Mouse (Mus musculus) heart, embryonic 12.5 days (tissue): ENCODE results near the gene Lekr1. TPM values are rescaled to one million over a fixed set of nuclear protein-coding genes. Genes with fewer than 3 reads are reported as not detected.
A peak's percentile ranks its signal among the peaks of the same experiment; 100 is the strongest.

ENCODE experiments used
- ATAC-seq: fragments of 200-750 bp; cut with Nextera tagmentation; 2 replicates; pipeline ENCODE4 v1.8.0; 2017; ENCODE audit warnings: moderate TSS enrichment, moderate library complexity; ENCODE audit not compliant: insufficient number of reproducible peaks, low FRiP score
- H3K27ac ChIP-seq: fragments of 300-500 bp; sonication (generic); 2 replicates; pipeline ENCODE4 v1.5.1; 2016; ENCODE audit warnings: mild to moderate bottlenecking, moderate library complexity; ENCODE audit not compliant: poor library complexity, severe bottlenecking
- H3K27me3 ChIP-seq: fragments of 300-500 bp; sonication (generic); replicated peaks from 2 replicates; pipeline ENCODE4 v1.6.1; 2016; ENCODE audit warnings: mild to moderate bottlenecking, moderate library complexity
- H3K36me3 ChIP-seq: fragments of 300-500 bp; sonication (generic); 2 replicates; pipeline ENCODE4 v1.6.1; 2016; ENCODE audit warnings: mild to moderate bottlenecking, moderate library complexity
- H3K4me1 ChIP-seq: fragments of 300-500 bp; sonication (generic); replicated peaks from 2 replicates; pipeline ENCODE4 v1.6.1; 2016; ENCODE audit warnings: mild to moderate bottlenecking
- H3K4me2 ChIP-seq: fragments of 300-500 bp; sonication (generic); 2 replicates; pipeline ENCODE4 v1.6.1; 2016; ENCODE audit warnings: mild to moderate bottlenecking, moderate library complexity
- H3K4me3 ChIP-seq: fragments of 300-500 bp; sonication (generic); 2 replicates; pipeline ENCODE4 v1.5.1; 2016; ENCODE audit warnings: mild to moderate bottlenecking
- H3K9ac ChIP-seq: fragments of 300-500 bp; sonication (generic); 2 replicates; pipeline ENCODE4 v1.6.1; 2016; ENCODE audit warnings: mild to moderate bottlenecking, moderate library complexity
- H3K9me3 ChIP-seq: fragments of 300-500 bp; sonication (generic); replicated peaks from 2 replicates; pipeline ENCODE4 v1.6.1; 2016; ENCODE audit warnings: mild to moderate bottlenecking, moderate library complexity
- WGBS: fragments of 180-500 bp; shearing (Covaris S2); methylation state at CpG from one replicate; pipeline ENCODE4 v1.1.7; 2016; 5-methylcytosine and 5-hydroxymethylcytosine counted together
- polyA plus RNA-seq: library from polyadenylated mRNA; unstranded; fragments of >200 nt; fragmentation: Nextera tagmentation; extraction: Ambion mirVana; gene quantifications from 2 replicates; pipeline ENCODE4 v1.2.1, GENCODE M21; 2016

Gene Lekr1
- polyA plus RNA-seq, 1 experiment from 2014 or later = 6.9 TPM

DNA sequence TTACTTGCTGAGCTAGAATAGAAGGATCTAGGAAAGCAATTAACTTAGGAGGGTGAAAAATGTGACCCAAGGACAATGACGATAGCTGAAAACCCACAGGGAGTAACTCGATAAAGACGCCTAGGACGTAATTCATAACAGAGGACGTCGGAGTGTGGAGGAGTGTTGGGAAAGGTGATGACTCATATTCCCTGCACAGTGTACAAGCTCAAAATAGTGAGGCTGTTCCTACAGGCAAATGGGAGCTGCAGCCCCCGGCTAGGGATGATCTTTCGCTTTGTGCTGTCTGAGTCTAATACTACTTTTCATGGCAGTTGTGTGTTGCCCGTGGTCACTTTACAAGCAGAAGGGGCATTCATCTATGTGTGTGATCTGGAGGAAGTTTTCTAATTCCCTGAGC lies 30.0 kb upstream of the Lekr1 start:
- Histone ChIP-seq H3K4me3 (no peak overlapping the region), H3K36me3 (no peaks in the 10 kb centered on the region), H3K27ac (no peak overlapping the region), H3K4me1 (peaks cover 6% of the 10 kb centered on the region; the same call in 1 of the 2 replicates), H3K4me2 (peak overlapping the region; percentile 40), H3K27me3 (no peaks in the 10 kb centered on the region), H3K9me3 (no peaks in the 10 kb centered on the region), H3K9ac (no peak overlapping the region)
- ATAC-seq = no peak
- 40% methylated on average over 9 of the region's 9 CpGs for WGBS

- Histone ChIP-seq H3K4me2 (no peak overlapping the region), H3K9me3 (no peaks in the 10 kb centered on the region), H3K27me3 (no peaks in the 10 kb centered on the region), H3K9ac (no peak overlapping the region), H3K4me1 (peaks cover 6% of the 10 kb centered on the region; the same call in 1 of the 2 replicates), H3K36me3 (no peaks in the 10 kb centered on the region), H3K4me3 (no peak overlapping the region), H3K27ac (no peak overlapping the region)
- no peak for ATAC-seq
- 82% methylated on average over 7 of the region's 7 CpGs for WGBS
Observed at GRCm38 (mm10) chr3:65637313-65637712, 28.7 kb upstream of the Lekr1 start.

DNA sequence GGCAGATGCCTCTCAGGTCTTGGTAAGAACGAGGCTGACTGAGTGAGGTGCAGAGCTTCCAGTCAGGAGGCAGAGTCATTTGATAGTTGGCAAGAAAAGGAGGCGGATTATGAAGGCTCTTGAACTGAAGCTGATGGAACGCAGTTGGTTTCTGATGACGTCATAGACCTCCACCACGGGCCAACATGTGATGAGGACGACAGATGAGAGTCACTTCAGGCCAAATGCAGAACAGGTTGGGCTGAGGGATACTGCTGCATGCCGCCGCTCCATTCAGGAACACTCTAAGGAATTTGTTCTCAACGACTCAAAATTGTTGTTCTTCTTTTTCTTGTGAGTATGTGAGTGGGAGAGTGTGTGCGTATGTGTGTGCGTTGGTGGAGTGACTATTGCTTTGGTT lies 27.1 kb upstream of the Lekr1 start:
- ATAC-seq = no peak
- no peak overlapping the region for H3K9ac ChIP-seq
- H3K4me1 ChIP-seq = peaks cover 6% of the 10 kb centered on the region; the same call in 1 of the 2 replicates
- H3K27ac ChIP-seq = no peak overlapping the region
- H3K4me2 ChIP-seq = no peak overlapping the region
- no peaks in the 10 kb centered on the region for H3K36me3 ChIP-seq
- WGBS = 74% methylated on average over 11 of the region's 11 CpGs
- no peaks in the 10 kb centered on the region for H3K27me3 ChIP-seq
- no peaks in the 10 kb centered on the region for H3K9me3 ChIP-seq
- no peak overlapping the region for H3K4me3 ChIP-seq

GRCm38 (mm10) chr3:65639454-65640014 lies 26.5 kb upstream of the Lekr1 start:
- Histone ChIP-seq H3K27me3 (no peaks in the 10 kb centered on the region), H3K4me1 (peaks cover 6% of the 10 kb centered on the region; the same call in 1 of the 2 replicates), H3K36me3 (no peaks in the 10 kb centered on the region), H3K9me3 (no peaks in the 10 kb centered on the region), H3K4me2 (no peak overlapping the region), H3K27ac (no peak overlapping the region), H3K9ac (no peak overlapping the region), H3K4me3 (no peak overlapping the region)
- no peak for ATAC-seq
- 77% methylated on average over 5 of the region's 5 CpGs for WGBS

DNA sequence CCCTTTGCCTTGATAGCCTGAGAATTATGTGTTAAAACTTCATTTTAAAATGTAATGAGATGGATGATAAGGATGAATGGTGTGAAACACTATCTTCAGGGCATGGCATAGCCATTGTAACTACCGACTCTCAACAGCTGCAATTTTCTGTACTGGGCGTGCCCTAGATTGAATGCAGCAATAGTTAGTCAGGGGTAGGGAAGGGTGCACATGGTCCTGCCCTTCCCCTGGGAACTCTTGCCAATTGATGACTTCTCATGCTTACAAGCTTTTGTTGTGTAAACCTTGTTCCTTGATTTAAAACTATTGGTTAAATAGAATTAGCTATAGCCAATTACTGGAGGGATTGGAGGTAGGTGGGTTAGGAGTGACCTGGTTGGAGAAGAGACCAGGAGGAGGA lies 23.1 kb upstream of the Lekr1 start:
- Histone ChIP-seq H3K4me1 (no peaks in the 10 kb centered on the region), H3K9ac (no peak overlapping the region), H3K27ac (no peak overlapping the region), H3K4me3 (no peak overlapping the region), H3K9me3 (no peaks in the 10 kb centered on the region), H3K36me3 (no peaks in the 10 kb centered on the region), H3K4me2 (no peak overlapping the region), H3K27me3 (no peaks in the 10 kb centered on the region)
- no peak for ATAC-seq
- WGBS = 73% methylated on average over 2 of the region's 2 CpGs

DNA sequence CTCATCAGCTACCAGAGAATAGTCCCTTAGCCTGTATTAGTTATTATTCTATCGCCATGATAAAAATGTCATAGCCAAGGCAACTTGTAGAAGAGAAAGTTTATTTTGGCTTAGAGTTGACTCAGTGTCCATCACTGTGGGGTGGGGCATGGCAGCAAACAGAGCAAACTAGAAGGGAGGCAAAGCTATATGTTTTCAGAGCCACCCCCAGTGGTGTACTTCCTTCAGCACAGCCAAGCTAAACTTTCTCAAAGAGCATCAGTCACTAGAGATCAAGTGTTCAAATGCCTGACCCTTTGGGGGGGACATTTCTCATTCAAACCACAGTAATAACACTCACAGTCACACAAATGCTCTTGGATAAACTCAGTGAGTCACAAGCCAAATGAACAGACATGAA lies 22.4 kb upstream of the Lekr1 start:
- no peak overlapping the region for H3K27ac ChIP-seq
- no peaks in the 10 kb centered on the region for H3K27me3 ChIP-seq
- no peaks in the 10 kb centered on the region for H3K36me3 ChIP-seq
- WGBS = 74% methylated on average over 1 of the region's 1 CpGs
- no peak overlapping the region for H3K4me3 ChIP-seq
- no peak for ATAC-seq
- no peak overlapping the region for H3K9ac ChIP-seq
- H3K4me2 ChIP-seq = no peak overlapping the region
- no peaks in the 10 kb centered on the region for H3K4me1 ChIP-seq
- H3K9me3 ChIP-seq = no peaks in the 10 kb centered on the region

- no peaks in the 10 kb centered on the region for H3K36me3 ChIP-seq
- H3K27ac ChIP-seq = no peak overlapping the region
- no peak for ATAC-seq
- 79% methylated on average over 8 of the region's 8 CpGs for WGBS
- no peaks in the 10 kb centered on the region for H3K27me3 ChIP-seq
- H3K9ac ChIP-seq = no peak overlapping the region
- no peak overlapping the region for H3K4me3 ChIP-seq
- no peaks in the 10 kb centered on the region; the same call in 1 of the 2 replicates for H3K4me1 ChIP-seq
- no peak overlapping the region for H3K4me2 ChIP-seq
- H3K9me3 ChIP-seq = no peaks in the 10 kb centered on the region
Observed at GRCm38 (mm10) chr3:65647592-65647991, 18.4 kb upstream of the Lekr1 start.

DNA sequence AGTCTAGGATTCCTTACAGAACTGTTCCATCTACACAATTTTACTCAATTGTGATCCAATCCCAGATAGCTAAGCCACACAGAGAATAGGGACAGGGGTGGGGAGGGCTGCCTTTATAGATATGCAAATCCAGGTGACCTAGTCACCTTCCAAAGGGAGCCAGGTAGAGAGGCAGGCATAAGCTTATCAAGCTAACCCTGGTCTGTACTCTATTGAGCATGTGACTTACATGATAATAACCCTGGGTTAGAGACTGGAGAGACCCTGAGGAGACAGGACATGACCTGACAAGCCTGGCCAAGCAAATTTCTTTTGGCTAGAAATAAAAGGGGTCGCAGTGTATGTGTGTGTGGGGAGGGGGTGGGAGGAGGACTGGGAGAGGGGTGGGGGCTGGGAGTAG lies 17.1 kb upstream of the Lekr1 start:
- no peaks in the 10 kb centered on the region for H3K36me3 ChIP-seq
- H3K4me1 ChIP-seq = no peaks in the 10 kb centered on the region; the same call in 1 of the 2 replicates
- no peak overlapping the region for H3K4me3 ChIP-seq
- H3K27ac ChIP-seq = no peak overlapping the region
- H3K27me3 ChIP-seq = no peaks in the 10 kb centered on the region
- ATAC-seq = no peak
- H3K9ac ChIP-seq = no peak overlapping the region
- WGBS = 47% methylated on average over 1 of the region's 1 CpGs
- no peak overlapping the region for H3K4me2 ChIP-seq
- H3K9me3 ChIP-seq = no peaks in the 10 kb centered on the region

DNA sequence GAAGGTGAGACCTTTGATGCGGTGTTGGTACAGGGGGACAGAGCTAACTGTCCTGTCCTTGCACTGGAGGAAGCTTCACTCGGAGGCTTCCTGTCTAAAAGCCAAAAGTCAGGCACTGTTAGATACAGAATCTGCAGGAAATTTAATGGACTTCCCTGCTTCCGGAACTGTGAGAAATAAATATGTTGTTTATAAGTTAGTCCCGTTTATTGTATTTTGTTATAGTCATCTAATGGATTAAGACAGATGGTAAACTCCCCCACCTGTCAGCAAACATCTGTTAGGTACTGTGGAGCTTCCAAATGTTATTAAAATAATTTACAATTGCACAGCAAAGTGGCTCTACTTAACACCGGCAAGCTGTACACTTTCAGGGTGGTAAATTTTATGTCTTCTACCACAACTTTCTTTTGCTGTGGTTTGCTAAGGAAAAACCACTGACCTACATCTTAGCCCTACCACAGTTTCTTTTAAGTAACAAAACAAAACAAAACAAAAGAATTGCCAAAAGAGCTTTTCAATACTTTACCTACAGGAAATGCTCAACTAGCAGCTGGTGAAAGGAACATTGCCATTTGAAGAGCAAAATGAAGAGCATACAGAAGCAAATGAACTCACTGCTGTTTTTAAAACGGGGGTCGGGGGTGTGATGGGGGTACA lies 15.7 kb upstream of the Lekr1 start:
- WGBS = 73% methylated on average over 7 of the region's 7 CpGs
- H3K4me3 ChIP-seq = no peak overlapping the region
- H3K27me3 ChIP-seq = no peaks in the 10 kb centered on the region
- no peaks in the 10 kb centered on the region for H3K9me3 ChIP-seq
- H3K4me2 ChIP-seq = no peak overlapping the region
- no peak overlapping the region for H3K9ac ChIP-seq
- H3K27ac ChIP-seq = no peak overlapping the region
- no peak for ATAC-seq
- no peaks in the 10 kb centered on the region for H3K36me3 ChIP-seq
- no peaks in the 10 kb centered on the region; the same call in 1 of the 2 replicates for H3K4me1 ChIP-seq

GRCm38 (mm10) chr3:65654541-65655206 lies 11.4 kb upstream of the Lekr1 start:
- Histone ChIP-seq H3K27me3 (no peaks in the 10 kb centered on the region), H3K9ac (no peak overlapping the region), H3K27ac (no peak overlapping the region), H3K4me3 (no peak overlapping the region), H3K9me3 (no peaks in the 10 kb centered on the region), H3K4me1 (0 out of 2 replicates have a peak, but pooled peaks cover 3% of the 10 kb centered on the region), H3K36me3 (no peaks in the 10 kb centered on the region), H3K4me2 (no peak overlapping the region)
- no peak for ATAC-seq
- WGBS = 70% methylated on average over 10 of the region's 10 CpGs

DNA sequence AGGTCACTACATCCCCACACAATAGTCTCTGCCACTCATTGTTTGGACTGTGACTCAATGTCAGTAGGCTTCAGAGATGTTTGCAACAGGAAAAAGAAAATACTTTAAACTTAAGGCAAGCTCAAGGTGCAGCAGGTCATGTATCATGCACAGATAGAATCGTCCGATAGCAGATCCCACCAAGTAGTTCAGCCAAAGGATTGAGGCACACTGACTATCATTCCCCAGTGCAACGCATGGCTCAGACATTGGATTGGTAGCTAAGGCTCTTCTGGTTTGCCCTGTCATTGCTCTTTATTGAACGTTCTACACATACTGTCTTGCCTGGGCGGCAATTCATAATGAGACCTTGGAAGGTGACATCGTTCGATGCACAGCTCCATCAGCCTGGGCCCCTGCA lies 9.6 kb upstream of the Lekr1 start:
- no peak overlapping the region for H3K4me2 ChIP-seq
- no peaks in the 10 kb centered on the region for H3K27me3 ChIP-seq
- H3K4me1 ChIP-seq = 0 out of 2 replicates have a peak, but pooled peaks cover 3% of the 10 kb centered on the region
- H3K27ac ChIP-seq = no peak overlapping the region
- 71% methylated on average over 7 of the region's 7 CpGs for WGBS
- no peak overlapping the region for H3K4me3 ChIP-seq
- no peak for ATAC-seq
- H3K9ac ChIP-seq = no peak overlapping the region
- H3K36me3 ChIP-seq = no peaks in the 10 kb centered on the region
- H3K9me3 ChIP-seq = no peaks in the 10 kb centered on the region
